Mouse (Mus musculus) C2C12 (cell line): Measurements from ENCODE around the gene Bcl10.

Experiments
- CTCF ChIP-seq: IDR thresholded peaks from one replicate; pipeline ENCODE4 v1.5.1; 2011; ENCODE audit not compliant: control insufficient read depth, insufficient read depth, insufficient read length
- MYOG ChIP-seq: IDR thresholded peaks from one replicate; pipeline ENCODE4 v1.6.1; 2011; ENCODE audit not compliant: control insufficient read depth, insufficient read length; ENCODE audit errors: extremely low read depth

- TF ChIP-seq CTCF (no peak), MYOG (no peak)
These were observed 22.8 kb upstream of the Bcl10 start for GRCm38 (mm10) chr3:145899832-145900231.
